Mouse (Mus musculus): ENCODE data around the gene Spin1. TPM values are rescaled to one million over a fixed set of nuclear protein-coding genes. Genes with fewer than 3 reads are reported as not detected.

Spin1 gene
- total and polyA plus RNA-seq, 3 experiments, result 14.2 to 33.7 (median 33.5) TPM

DNA sequence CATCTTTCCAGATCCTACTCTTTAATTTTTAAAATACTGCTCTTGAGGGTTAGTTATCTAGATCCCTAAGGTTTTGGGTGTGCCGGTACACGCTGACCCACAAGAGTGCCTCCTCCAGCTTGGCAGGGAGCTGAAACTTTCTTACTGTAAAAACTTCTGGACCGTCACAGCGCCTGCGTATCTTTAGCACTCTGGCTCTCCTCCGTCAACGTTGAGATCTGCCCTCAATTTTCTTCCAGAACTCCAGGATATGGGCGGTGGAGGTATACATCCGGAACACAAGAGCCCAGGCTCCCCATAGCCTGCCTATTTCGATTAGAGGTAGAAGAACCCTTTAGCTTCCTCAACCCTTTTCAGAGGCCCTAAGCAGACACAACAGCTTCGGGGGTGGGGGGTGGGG is 69.5 kb downstream of the Spin1 start:
- H3K4me1 ChIP-seq (ENCODE audit: control insufficient read depth, insufficient read depth, low read length), result no peaks in the 10 kb centered on the region
- H3K79me2 ChIP-seq (replicated peaks; ENCODE audit: control insufficient read depth, insufficient read depth, low read length), result no peaks in the 10 kb centered on the region
- H3K27ac ChIP-seq, result no peak overlapping the region
- no peaks in the 10 kb centered on the region for H3K36me3 ChIP-seq (ENCODE audit: control insufficient read depth, insufficient read depth, low read length)
- no peak overlapping the region for H3K9ac ChIP-seq (ENCODE audit: low read depth, low read length)
- H3K4me3 ChIP-seq, result peak overlapping the region; percentile 6
- WGBS, result 17% methylated on average over 11 of the region's 11 CpGs
- intact Hi-C loops (cut with DNase I), result loop anchor here (1.0 to 5.0 kb wide), 2 partner anchors 70 to 223 kb away; partner anchors contain the start of gene Spin1
- no peak for TF ChIP-seq EP300 (IDR thresholded peaks at IDR 0.05; ENCODE audit: insufficient read depth, low read depth, low read length)
- no peak for TF ChIP-seq CTCF (IDR thresholded peaks at IDR 0.05)
- no peak for TF ChIP-seq POLR2A (IDR thresholded peaks at IDR 0.05; ENCODE audit: insufficient read depth, low read depth, low read length)
- peak; percentile 41 to 49 for DNase-seq
- H3K27me3 ChIP-seq (ENCODE audit: control insufficient read depth, insufficient read depth, low read length), result no peaks in the 10 kb centered on the region; the same call in 1 of the 2 replicates

DNA sequence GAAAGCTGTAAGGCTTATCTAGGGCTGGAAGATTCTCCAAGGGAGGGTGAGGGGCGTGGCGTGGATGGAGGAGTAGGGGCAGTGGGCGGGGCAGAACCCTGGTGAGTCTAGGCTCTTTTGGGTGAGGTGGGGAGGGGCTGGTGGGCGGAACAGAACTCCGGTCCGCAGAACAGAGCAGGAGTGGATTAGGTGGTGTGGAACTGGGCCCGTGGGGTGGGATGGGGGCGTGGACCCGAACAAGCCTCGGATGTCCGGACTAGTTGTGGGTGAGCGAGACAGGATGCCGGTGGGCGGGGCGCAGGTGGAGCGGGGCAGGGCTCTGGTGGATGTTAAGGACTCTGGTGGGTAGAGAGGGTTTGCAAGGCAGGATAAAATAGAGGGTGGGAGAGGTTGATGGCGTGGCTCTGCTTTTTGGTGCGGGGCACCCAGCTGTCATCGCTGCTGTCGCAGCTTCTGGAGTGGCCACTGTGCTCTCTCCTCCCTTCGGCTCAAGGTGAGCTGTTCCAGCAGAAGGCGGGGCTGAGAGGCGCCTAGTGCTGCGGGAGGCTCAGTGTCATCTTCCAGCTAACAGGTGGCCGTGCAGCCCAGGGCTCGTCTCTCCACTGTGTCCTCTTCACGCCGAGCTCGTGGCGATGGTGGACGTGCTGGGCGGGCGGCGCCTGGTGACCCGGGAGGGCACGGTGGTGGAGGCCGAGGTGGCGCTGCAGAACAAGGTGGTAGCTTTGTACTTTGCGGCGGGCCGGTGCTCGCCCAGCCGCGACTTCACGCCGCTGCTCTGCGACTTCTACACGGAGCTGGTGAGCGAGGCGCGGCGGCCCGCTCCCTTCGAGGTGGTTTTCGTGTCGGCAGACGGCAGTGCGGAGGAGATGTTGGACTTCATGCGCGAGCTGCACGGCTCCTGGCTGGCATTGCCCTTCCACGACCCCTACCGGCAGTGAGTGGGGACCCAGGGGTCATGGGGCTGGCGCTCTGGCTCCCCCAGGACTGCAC is 70.3 kb downstream of the Spin1 start, which contains the start of gene Nxnl2:
TSS of gene Nxnl2 (plus strand) at position 332 of the 990 bp plus-strand sequence.
- TF ChIP-seq EP300 (IDR thresholded peaks at IDR 0.05; ENCODE audit: insufficient read depth, low read depth, low read length) (no peak), CTCF (IDR thresholded peaks at IDR 0.05) (peak; percentile 65)
- Histone ChIP-seq H3K36me3 (ENCODE audit: control insufficient read depth, insufficient read depth, low read length) (no peaks in the 10 kb centered on the region), H3K4me3 (peak within 1 kb of the TSS; percentile 53), H3K9ac (ENCODE audit: low read depth, low read length) (peak within 1 kb of the TSS; percentile 53), H3K27me3 (ENCODE audit: control insufficient read depth, insufficient read depth, low read length) (no peaks in the 10 kb centered on the region; the same call in 1 of the 2 replicates), H3K27ac (peak within 1 kb of the TSS; percentile 30; the same call in 1 of the 2 replicates), H3K4me1 (ENCODE audit: control insufficient read depth, insufficient read depth, low read length) (no peaks in the 10 kb centered on the region), H3K79me2 (replicated peaks; ENCODE audit: control insufficient read depth, insufficient read depth, low read length) (no peaks in the 10 kb centered on the region)
- DNase-seq, result peak; percentile 62 to 66
- 1% methylated on average over 64 of the region's 64 CpGs for WGBS
- intact Hi-C loops (cut with DNase I), result loop anchor here (1.0 to 5.0 kb wide), 2 partner anchors 71 to 224 kb away; partner anchors contain the start of gene Spin1

DNA sequence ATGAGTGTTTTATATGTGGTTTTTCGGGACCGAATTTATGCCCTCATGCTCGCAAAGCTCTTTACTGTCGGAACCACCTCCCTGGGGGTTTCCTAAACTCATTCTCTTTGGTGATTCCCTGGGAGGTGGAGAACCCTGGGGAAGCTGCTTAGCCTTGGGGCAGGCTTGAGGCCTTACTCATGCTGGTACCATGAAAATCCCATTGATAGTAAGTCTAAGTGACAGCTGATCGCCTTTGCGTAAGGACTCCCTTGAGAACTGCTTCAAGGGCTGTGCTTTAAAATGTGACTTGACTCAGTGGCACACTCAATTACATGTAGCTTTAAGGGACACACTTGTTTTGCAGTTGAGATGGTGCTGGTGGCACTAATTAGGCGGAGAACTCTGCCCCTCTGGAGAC is 71.9 kb downstream of the Spin1 start:
- no peak for TF ChIP-seq CTCF (IDR thresholded peaks at IDR 0.05)
- TF ChIP-seq POLR2A (IDR thresholded peaks at IDR 0.05; ENCODE audit: insufficient read depth, low read depth, low read length), result no peak
- no peak for TF ChIP-seq EP300 (IDR thresholded peaks at IDR 0.05; ENCODE audit: insufficient read depth, low read depth, low read length)
- no peaks in the 10 kb centered on the region for H3K36me3 ChIP-seq (ENCODE audit: control insufficient read depth, insufficient read depth, low read length)
- DNase-seq, result no peak
- no peaks in the 10 kb centered on the region for H3K79me2 ChIP-seq (replicated peaks; ENCODE audit: control insufficient read depth, insufficient read depth, low read length)
- no peak overlapping the region for H3K27ac ChIP-seq
- H3K9ac ChIP-seq (ENCODE audit: low read depth, low read length), result no peak overlapping the region
- no peaks in the 10 kb centered on the region for H3K4me1 ChIP-seq (ENCODE audit: control insufficient read depth, insufficient read depth, low read length)
- intact Hi-C loops (cut with DNase I), result loop anchor here (5.0 kb wide), 1 partner anchor 225 kb away; no protein-coding TSS in a partner anchor
- 97% methylated on average over 7 of the region's 7 CpGs for WGBS
- no peaks in the 10 kb centered on the region; the same call in 1 of the 2 replicates for H3K27me3 ChIP-seq (ENCODE audit: control insufficient read depth, insufficient read depth, low read length)
- H3K4me3 ChIP-seq, result no peak overlapping the region

DNA sequence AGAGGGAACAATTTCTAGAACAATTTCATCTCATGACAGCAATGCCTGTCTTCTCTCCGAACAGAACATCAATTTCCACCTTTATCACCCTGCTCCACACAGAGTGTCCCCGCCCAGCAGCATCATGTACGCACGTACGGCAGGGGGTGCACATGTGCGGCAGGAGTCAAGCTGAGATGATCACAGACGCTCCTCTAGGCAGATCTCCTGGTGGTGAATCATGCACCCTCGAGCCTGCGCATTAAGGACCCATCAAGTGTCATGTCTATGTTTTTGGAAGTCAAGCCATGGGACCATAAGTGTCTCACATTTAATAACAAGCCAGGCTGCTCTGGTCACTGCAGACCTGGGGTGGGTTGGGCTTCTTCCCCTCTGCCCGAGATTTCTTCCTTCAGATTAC is 78.3 kb downstream of the Spin1 start:
- intact Hi-C loops (cut with DNase I), result no loop called here
- WGBS, result 81% methylated on average over 10 of the region's 10 CpGs
- TF ChIP-seq CTCF (IDR thresholded peaks at IDR 0.05), result no peak
- TF ChIP-seq EP300 (IDR thresholded peaks at IDR 0.05; ENCODE audit: insufficient read depth, low read depth, low read length), result no peak
- TF ChIP-seq POLR2A (IDR thresholded peaks at IDR 0.05; ENCODE audit: insufficient read depth, low read depth, low read length), result no peak

GRCm38 (mm10) chr13:51179362-51179761 is 78.7 kb downstream of the Spin1 start:
- no peaks in the 10 kb centered on the region for H3K4me1 ChIP-seq (ENCODE audit: control insufficient read depth, insufficient read depth, low read length)
- H3K9ac ChIP-seq (ENCODE audit: low read depth, low read length), result no peak overlapping the region
- no peak overlapping the region for H3K4me3 ChIP-seq
- no peaks in the 10 kb centered on the region for H3K27me3 ChIP-seq (ENCODE audit: control insufficient read depth, insufficient read depth, low read length)
- H3K36me3 ChIP-seq (ENCODE audit: control insufficient read depth, insufficient read depth, low read length), result no peaks in the 10 kb centered on the region
- intact Hi-C loops (cut with DNase I), result no loop called here
- no peak for TF ChIP-seq POLR2A (IDR thresholded peaks at IDR 0.05; ENCODE audit: insufficient read depth, low read depth, low read length)
- no peak overlapping the region for H3K27ac ChIP-seq
- 38% methylated on average over 3 of the region's 3 CpGs for WGBS
- no peaks in the 10 kb centered on the region for H3K79me2 ChIP-seq (replicated peaks; ENCODE audit: control insufficient read depth, insufficient read depth, low read length)
- no peak for DNase-seq

More for the DNA sequence above, 78.3 kb downstream of the Spin1 start:
- no peak overlapping the region for H3K27ac ChIP-seq
- no peaks in the 10 kb centered on the region for H3K27me3 ChIP-seq (ENCODE audit: control insufficient read depth, insufficient read depth, low read length)
- no peak overlapping the region for H3K4me3 ChIP-seq
- H3K9ac ChIP-seq (ENCODE audit: low read depth, low read length), result no peak overlapping the region
- no peaks in the 10 kb centered on the region for H3K79me2 ChIP-seq (replicated peaks; ENCODE audit: control insufficient read depth, insufficient read depth, low read length)
- H3K4me1 ChIP-seq (ENCODE audit: control insufficient read depth, insufficient read depth, low read length), result no peaks in the 10 kb centered on the region
- no peaks in the 10 kb centered on the region for H3K36me3 ChIP-seq (ENCODE audit: control insufficient read depth, insufficient read depth, low read length)
- DNase-seq, result no peak

DNA sequence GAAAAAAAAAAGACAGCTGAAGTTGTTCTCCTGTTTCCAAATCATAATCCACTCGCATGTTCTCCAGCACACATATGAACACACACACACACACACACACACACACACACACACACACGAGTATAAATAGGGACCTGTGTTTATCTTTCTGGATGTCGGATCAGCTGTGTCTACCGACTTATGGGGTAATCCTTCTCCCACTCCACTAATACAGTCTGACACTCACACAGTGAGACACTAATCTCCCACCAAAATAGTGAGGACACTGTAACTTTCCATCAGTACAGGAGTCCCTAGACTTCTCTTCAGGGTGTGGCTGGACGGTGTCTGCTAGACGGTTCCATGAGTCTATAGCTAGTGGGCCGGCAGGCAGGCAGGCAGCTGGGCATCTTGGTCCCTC is 81.6 kb downstream of the Spin1 start:
- no peak overlapping the region for H3K4me3 ChIP-seq
- H3K9ac ChIP-seq (ENCODE audit: low read depth, low read length), result no peak overlapping the region
- no peaks in the 10 kb centered on the region for H3K4me1 ChIP-seq (ENCODE audit: control insufficient read depth, insufficient read depth, low read length)
- intact Hi-C loops (cut with DNase I), result no loop called here
- no peak for TF ChIP-seq CTCF (IDR thresholded peaks at IDR 0.05)
- TF ChIP-seq POLR2A (IDR thresholded peaks at IDR 0.05; ENCODE audit: insufficient read depth, low read depth, low read length), result no peak
- no peak for TF ChIP-seq EP300 (IDR thresholded peaks at IDR 0.05; ENCODE audit: insufficient read depth, low read depth, low read length)
- no peaks in the 10 kb centered on the region for H3K36me3 ChIP-seq (ENCODE audit: control insufficient read depth, insufficient read depth, low read length)
- DNase-seq, result no peak
- no peaks in the 10 kb centered on the region for H3K27me3 ChIP-seq (ENCODE audit: control insufficient read depth, insufficient read depth, low read length)
- no peaks in the 10 kb centered on the region for H3K79me2 ChIP-seq (replicated peaks; ENCODE audit: control insufficient read depth, insufficient read depth, low read length)
- H3K27ac ChIP-seq, result no peak overlapping the region
- 83% methylated on average over 7 of the region's 7 CpGs for WGBS
